Mouse (Mus musculus): ENCODE data around the gene Eef2.

- TF ChIP-seq POLR2A (IDR thresholded peaks at IDR 0.05; ENCODE audit: control insufficient read depth, extremely low read depth, insufficient read depth, low read length, poor library complexity) (no peak), CTCF (IDR thresholded peaks at IDR 0.05; ENCODE audit: borderline replicate concordance, control insufficient read depth, extremely low read depth, insufficient read depth, low read length, poor library complexity) (no peak)
Observed at GRCm38 (mm10) chr10:81165118-81165517, 11.3 kb upstream of the Eef2 start.

Data from thymus, adult 2 months (tissue).